Mouse (Mus musculus): ENCODE results near the gene Mrpl51.
"Not testable (repeated sequence)": the region's sequence is repeated elsewhere in the genome, so short reads cannot be mapped to it uniquely, and the experiment has no call there.

Gene Mrpl51

DNA sequence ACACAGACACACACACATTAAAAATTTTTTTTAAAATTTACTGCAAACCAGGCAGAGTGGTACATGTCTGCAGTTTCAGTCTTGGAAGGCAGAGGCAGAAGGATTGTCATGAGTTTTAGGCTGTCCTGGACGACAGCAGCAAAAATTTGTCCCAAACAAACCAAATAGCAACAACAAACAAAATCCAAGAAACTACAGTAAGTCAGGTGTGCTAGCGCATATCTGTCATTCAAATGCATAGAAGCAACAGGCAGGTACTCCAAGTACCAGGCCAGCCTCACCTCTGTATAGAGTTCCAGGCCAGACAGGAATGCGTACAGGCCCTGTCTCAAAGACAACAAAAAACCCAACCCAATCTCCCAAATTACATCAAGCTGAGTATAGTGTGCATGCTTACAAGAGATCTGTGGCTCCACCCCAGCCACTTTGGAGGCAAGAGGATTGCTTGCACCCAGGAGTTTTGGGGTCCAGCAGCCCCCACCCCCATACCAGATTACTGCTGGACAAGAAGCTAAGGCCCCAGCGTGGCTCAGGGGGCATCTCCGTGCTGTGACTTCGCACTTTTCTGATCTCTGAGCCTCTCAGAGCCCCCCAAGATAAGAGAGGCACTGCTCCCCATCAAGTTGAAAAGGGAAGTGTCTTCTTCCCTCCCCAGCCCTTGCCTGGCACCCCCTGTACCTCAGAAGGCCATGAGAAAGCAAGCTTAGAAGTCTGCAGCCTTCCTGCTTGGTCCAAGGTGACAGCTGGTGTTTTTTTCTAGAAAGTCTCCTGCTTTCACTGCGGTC is 31.6 kb upstream of the Mrpl51 start:
- DNase-seq (ENCODE audit: extremely low read depth, insufficient read length, low spot score), result no peak

DNA sequence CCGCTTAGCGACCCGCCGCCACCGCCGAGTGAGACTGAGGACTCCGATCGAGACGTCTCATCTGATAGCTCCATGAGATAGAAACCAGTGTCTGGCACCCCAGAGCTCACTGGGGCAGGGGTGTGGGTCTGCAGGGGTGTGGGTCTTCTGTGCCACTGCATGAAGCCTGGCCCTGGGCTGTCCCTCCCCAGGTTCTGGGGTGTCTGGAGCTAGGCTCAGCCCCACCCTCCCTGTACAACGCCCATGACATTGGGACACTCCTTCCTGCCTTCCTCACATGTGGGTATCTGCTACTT is 31.1 kb upstream of the Mrpl51 start:
- DNase-seq (ENCODE audit: extremely low read depth, insufficient read length, low spot score), result no peak

GRCm38 (mm10) chr6:125160854-125161760 is 30.5 kb upstream of the Mrpl51 start:
- DNase-seq (ENCODE audit: extremely low read depth, insufficient read length, low spot score), result peak; percentile 78

GRCm38 (mm10) chr6:125161971-125162370 is 29.6 kb upstream of the Mrpl51 start:
- DNase-seq (ENCODE audit: extremely low read depth, insufficient read length, low spot score), result peak; percentile 47

DNA sequence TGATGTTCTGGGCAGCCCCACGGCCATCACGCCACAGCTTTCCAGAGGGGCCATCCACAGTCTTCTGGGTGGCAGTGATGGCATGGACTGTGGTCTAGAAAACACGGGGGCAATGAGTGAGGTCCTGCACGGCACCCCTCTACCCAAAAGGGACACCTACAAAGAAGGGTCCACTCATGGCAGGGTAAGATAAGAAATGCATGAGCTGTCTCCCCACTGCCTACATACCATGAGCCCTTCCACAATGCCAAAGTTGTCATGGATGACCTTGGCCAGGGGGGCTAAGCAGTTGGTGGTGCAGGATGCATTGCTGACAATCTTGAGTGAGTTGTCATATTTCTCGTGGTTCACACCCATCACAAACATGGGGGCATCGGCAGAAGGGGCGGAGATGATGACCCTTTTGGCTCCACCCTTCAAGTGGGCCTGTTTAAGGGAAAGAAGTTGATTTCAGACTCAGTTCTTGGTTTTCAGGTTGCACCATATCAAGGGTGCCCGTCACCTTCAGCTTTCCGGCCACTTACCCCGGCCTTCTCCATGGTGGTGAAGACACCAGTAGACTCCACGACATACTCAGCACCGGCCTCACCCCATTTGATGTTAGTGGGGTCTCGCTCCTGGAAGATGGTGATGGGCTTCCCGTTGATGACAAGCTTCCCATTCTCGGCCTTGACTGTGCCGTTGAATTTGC is 28.8 kb upstream of the Mrpl51 start:
- not testable (repeated sequence) for DNase-seq (ENCODE audit: extremely low read depth, insufficient read length, low spot score)

DNA sequence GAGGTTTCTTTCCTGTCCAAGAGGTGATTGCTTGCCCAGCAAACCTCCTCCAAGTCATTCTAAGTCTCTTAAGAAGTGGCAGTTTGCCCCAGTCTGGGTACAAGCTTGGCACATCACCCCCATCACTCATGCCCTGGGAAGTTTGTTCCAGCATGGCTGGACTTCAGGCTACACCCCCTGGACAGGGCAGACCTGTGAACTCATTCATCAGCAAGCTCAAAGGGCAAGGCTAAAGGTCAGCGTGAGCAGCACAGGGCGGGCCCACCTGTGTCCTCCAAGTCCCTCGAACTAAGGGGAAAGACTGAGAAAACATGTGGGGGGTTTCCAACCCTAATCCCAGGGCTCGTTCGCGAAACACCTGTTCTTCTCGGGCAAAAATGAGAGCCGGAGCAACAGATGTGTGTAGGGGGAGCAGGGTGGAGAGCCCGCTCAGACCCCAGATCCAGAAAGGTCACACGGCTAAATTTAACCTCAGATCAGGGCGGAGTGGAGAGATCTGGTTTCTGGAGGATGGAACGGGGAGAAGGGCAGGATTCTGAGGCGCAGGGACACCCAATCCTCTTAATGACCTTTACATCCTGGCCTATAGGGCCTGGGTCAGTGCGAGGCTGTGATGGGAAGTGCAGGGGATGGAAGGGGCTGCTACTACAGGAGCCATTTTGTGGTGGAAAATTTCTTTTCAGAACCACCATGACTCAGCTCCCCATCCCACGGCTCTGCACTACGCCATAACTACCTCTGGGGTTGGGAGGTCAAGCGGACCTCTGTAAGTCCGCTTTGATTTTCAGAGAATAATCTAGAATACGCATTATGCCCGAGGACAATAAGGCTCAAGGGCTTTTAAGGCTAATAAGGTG is 27.6 kb upstream of the Mrpl51 start:
- DNase-seq (ENCODE audit: extremely low read depth, insufficient read length, low spot score), result peak; percentile 39

DNA sequence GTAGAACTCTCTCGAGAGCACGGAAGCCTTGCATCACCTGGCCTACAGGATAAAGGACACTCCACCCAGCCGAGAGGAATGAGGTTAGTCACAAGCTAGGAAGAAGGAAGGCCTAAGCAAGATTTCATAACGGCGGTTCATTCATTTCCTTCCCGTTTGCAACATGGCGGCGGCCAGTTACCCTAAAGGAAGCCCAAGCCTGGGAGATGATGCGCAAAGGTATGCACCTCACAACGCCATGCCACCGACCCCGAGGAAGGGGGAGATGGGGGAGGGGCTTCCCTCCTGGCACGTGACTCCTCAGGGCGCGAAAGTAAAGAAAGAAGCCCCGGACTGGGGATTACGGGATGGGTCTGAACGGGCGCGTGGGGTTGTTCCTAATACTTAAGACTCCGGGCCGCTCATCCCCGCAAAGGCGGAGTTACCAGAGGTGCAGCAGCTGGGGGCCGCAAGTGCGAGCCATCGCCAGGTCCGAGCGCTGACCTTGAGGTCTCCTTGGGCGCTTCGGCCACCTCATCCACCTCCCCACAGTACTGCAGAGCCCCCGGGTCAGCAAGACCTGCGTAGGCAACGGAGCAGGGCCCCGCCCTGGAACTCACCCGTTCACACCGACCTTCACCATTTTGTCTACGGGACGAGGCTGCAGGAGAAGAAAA is 26.8 kb upstream of the Mrpl51 start:
- DNase-seq (ENCODE audit: extremely low read depth, insufficient read length, low spot score), result peak; percentile 69

- peak; percentile 98 for DNase-seq (ENCODE audit: extremely low read depth, insufficient read length, low spot score)
Measured at GRCm38 (mm10) chr6:125165328-125165891, 26.2 kb upstream of the Mrpl51 start.

DNA sequence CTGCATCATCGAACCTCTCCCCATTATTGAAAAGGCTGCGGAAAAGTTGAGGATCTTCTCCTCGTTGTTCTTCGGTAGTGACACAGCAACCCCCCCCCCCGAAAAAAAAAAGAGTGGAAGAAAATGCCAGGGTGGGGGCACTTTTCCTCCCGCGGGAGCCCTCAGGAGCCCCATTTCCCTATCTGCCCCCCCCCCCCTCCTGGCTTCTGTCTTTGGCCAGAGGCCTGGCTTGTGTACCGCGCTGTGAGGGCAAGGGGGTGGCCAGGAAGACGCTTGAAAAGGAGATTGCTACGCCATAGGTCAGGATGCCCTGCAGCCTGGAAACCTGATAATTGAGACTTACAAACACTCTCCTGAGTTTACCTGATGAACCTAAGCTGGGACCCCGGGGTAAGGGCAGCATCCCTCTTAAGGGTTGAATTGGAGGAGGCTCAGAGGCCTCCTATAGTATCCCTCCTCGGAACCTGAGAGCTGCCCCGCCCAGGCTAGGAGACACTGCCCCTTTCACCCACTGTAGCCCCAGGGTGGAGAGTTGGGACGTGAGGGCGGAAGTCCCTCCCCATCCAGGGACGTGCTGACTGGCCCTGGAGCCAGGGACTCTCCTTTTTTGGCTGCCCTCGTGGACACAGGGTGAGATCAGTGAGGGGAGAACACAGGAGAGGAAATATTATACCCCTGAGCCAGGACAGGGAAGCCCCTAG is 25.4 kb upstream of the Mrpl51 start, which contains the start of gene Gapdh:
Gene Gapdh (minus strand): TSS at position 417 of the 701 bp plus-strand sequence.
- peak; percentile 81 for DNase-seq (ENCODE audit: extremely low read depth, insufficient read length, low spot score)

DNA sequence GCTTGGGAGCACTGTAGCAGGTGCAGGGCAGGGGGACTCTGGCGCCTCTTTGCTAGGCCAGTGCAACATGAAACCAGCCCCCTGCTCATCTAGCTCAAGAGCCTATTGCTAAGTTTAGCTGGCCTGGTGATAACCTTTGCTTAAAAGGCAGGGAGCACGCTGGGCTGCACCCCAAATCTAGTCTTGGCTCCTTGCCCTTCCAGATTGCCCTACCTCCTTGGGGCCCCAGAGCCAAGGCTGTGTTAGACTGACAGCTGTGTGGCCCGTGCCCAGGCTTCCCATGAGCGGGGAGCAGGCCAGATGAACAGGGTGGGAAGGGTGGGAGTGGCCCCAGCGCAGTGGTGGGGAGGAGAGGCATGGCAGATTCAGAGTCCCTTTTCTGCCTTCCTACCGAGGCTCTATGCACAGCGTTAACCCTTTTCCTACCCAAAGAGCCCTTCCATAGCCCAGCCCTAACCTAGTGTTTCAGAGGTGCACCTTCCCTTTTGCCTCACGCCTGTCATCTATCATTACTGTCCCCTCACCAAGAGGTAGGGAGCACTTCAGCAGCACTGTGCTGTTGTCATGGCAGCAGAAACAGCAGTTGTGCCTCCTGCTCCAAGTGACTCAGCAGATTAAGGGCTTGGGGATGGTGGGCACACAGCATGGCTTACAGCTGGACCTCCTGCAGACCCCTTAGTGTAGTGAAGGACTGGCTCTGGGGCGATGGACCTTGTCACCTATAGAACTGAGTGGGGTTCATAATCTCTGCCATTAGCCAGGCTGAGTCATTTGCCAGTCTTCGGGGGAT is 24.5 kb upstream of the Mrpl51 start:
- DNase-seq (ENCODE audit: extremely low read depth, insufficient read length, low spot score), result no peak

DNA sequence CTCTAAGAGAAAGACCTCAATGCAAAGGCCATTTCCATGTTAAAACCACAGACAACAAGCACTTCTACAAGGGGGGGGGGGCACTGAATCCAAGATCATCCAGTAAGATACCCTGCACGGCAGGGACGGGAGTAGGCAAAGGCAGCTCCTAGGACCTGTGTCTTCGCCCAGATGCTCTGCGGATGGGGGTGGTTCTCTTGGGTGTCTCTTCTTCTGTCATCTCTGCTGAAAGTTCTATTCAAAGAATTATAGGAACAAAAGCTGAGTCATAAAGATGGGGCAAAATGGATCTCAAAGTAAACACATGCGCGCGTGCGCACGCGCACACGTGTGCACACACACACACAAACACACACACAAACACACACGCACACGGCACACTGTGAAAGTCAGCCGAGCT is 23.5 kb upstream of the Mrpl51 start:
- no peak for DNase-seq (ENCODE audit: extremely low read depth, insufficient read length, low spot score)

DNA sequence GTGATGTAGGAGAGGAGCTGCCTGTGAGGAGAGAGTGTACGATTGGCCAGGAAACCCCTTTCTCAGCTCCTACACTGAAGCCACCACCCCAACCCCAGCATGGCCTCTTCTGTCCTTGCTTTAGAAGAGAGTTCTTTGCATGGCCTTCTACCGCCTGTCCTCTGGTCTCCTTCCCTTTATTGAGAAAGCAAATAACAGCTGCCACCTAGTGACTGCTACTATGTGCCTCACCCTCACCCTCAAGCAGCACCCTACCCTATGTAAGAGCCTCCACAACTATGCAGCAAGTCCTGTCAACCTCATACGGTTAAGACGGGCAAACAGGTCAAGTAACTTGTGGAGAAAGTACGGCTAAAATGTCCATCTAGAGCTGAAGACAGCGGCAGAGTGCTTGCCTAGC is 21.4 kb upstream of the Mrpl51 start:
- DNase-seq (ENCODE audit: extremely low read depth, insufficient read length, low spot score), result no peak

GRCm38 (mm10) chr6:125172474-125172873 is 19.1 kb upstream of the Mrpl51 start:
- DNase-seq (ENCODE audit: extremely low read depth, insufficient read length, low spot score), result no peak

DNA sequence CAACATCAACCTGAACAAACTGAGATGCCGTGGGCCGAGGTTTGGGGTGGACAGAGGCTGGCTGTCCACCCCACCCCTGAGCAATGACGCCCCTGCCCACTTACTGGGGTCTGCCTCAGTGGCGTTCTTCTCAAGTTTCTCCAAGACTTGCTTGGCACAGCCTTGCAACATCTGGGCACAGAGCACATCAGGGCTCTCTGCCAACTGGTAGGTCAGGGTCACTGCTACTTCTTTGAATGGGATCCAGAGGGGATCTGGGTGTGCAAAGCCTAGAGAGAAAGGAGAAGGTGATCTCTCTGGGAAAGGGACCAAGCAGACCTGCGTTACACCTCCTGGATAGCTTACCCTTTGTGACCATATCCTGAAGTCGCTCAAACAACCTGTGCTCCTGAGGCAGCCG is 18.3 kb upstream of the Mrpl51 start:
- DNase-seq (ENCODE audit: extremely low read depth, insufficient read length, low spot score), result no peak

GRCm38 (mm10) chr6:125175469-125175868 is 16.1 kb upstream of the Mrpl51 start:
- DNase-seq (ENCODE audit: extremely low read depth, insufficient read length, low spot score), result no peak

DNA sequence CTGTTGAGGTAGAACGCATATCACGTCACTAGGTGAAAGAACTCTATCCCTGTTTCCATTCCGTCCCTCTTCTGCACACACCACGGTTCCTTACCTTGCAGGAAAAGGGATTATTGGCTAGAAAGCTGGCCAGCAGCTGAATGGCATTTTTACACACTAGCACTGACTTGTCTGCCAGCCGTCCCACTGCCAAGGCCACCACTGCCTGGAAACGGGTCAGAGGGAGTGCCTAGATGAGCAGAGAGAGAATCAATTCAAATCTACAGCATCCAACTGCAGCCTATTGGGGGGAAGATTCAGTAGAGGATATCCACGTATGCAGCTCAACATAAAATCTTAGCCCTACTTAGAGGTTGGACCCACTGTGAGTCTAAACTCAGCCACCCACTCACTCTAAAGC is 12.0 kb upstream of the Mrpl51 start:
- no peak for DNase-seq (ENCODE audit: extremely low read depth, insufficient read length, low spot score)

- DNase-seq (ENCODE audit: extremely low read depth, insufficient read length, low spot score), result no peak
Measured at GRCm38 (mm10) chr6:125182133-125182532, 9.5 kb upstream of the Mrpl51 start.

- DNase-seq (ENCODE audit: extremely low read depth, insufficient read length, low spot score), result no peak
Measured at GRCm38 (mm10) chr6:125186203-125186602, 5.4 kb upstream of the Mrpl51 start.

All from 3134 (cell line).